Mouse (Mus musculus) E14TG2a.4 (cell line): Measurements from ENCODE around the gene Unc93b1.

Experiments used
- CTCF ChIP-seq: conservative IDR thresholded peaks from 2 replicates; pipeline ENCODE4 v1.5.1; 2014; ENCODE audit warnings: low read length
- NANOG ChIP-seq: IDR thresholded peaks from 2 replicates; pipeline ENCODE4 v1.6.1; 2014; ENCODE audit warnings: borderline replicate concordance, low read length, mixed read lengths
- POU5F1 ChIP-seq: IDR thresholded peaks from 2 replicates; pipeline ENCODE4 v1.6.1; 2014; ENCODE audit warnings: low read length, borderline replicate concordance

DNA sequence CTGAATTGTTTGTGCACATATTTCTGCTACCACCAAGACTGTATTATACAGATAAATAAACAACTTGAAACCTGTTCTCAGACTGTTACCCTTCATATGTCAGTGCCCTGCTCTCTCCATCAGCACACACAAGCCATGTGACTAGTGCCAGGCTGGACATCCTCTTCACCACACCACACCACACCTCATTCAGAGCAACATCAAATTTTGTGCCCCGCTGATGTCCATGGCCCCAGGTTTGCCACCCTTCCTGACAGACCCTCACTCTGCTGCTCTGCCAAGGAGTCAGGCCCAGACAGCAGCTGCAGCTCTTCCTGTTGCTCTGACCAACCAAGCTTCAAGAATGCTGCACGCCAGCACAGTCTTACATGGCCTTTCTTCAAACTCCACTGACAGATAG, 40.7 kb upstream of the Unc93b1 start:
- no peak for TF ChIP-seq CTCF
- TF ChIP-seq NANOG, result no peak
- no peak for TF ChIP-seq POU5F1
